Mouse (Mus musculus): ENCODE measurements around the gene Dnajc16.

DNA sequence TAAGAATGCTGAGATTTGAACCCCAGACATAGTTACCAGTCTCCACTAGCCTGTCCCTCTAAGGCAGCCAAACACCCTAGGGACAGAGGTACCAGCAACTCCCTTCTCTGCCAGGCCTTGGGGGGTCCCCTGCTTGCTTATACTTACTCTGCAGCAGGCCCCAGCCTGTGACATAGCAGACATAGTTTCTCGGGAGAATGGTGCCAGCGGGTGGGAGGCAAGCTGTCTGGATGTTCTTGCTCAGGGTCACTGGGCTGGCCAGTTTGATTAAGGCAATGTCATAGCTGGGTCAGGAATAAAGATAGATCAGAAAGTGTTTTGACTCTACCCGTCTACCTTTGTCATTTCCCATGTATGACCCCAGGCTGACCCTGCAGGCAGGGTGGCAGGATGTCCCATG, 30.4 kb upstream of the Dnajc16 start:
- TF ChIP-seq POLR2A (IDR thresholded peaks at IDR 0.05; ENCODE audit: borderline replicate concordance, insufficient read depth, low read length) (no peak), CTCF (IDR thresholded peaks at IDR 0.05; ENCODE audit: borderline replicate concordance, insufficient read depth, low read depth, low read length) (no peak)
